Mouse (Mus musculus) stomach, embryonic 14.5 days (tissue): ENCODE measurements around the gene Cpt1b. TPM values are rescaled to one million over a fixed set of nuclear protein-coding genes. Genes with fewer than 3 reads are reported as not detected.
"Not testable (repeated sequence)": the region's sequence is repeated elsewhere in the genome, so short reads cannot be mapped to it uniquely, and the experiment has no call there.

ENCODE experiments used
- ATAC-seq: fragments of 200-750 bp; cut with Nextera tagmentation; 2 replicates; pipeline ENCODE4 v1.8.0; 2017; ENCODE audit warnings: low read depth, moderate TSS enrichment; ENCODE audit not compliant: insufficient number of reproducible peaks, insufficient read depth, low FRiP score
- H3K27ac ChIP-seq: fragments of 300-500 bp; sonication (generic); 2 replicates; pipeline ENCODE4 v1.5.1; 2014; ENCODE audit warnings: mild to moderate bottlenecking, low read length, moderate library complexity, mixed read lengths
- H3K27me3 ChIP-seq: fragments of 300-500 bp; sonication (generic); 2 replicates; pipeline ENCODE4 v1.6.1; 2014; ENCODE audit warnings: low read length, control low read depth, mixed read lengths; ENCODE audit not compliant: control insufficient read depth, insufficient read depth
- H3K36me3 ChIP-seq: fragments of 300-500 bp; sonication (generic); 2 replicates; pipeline ENCODE4 v1.6.1; 2014; ENCODE audit warnings: mild to moderate bottlenecking, control low read depth, low read length, moderate library complexity, mixed read lengths; ENCODE audit not compliant: control insufficient read depth, insufficient read depth
- H3K4me1 ChIP-seq: fragments of 300-500 bp; sonication (generic); 2 replicates; pipeline ENCODE4 v1.6.1; 2014; ENCODE audit warnings: low read length, control low read depth, mixed read lengths; ENCODE audit not compliant: control insufficient read depth, insufficient read depth
- H3K4me2 ChIP-seq: fragments of 300-500 bp; sonication (generic); replicated peaks from 2 replicates; pipeline ENCODE4 v1.6.1; 2014; ENCODE audit warnings: low read depth, low read length, control low read depth
- H3K4me3 ChIP-seq: fragments of 300-500 bp; sonication (generic); 2 replicates; pipeline ENCODE4 v1.5.1; 2014; ENCODE audit warnings: low read depth, low read length, control low read depth
- H3K9ac ChIP-seq: fragments of 300-500 bp; sonication (generic); replicated peaks from 2 replicates; pipeline ENCODE4 v1.6.1; 2014; ENCODE audit warnings: low read depth, mild to moderate bottlenecking, control low read depth, low read length, moderate library complexity, mixed read lengths
- H3K9me3 ChIP-seq: fragments of 300-500 bp; sonication (generic); 2 replicates; pipeline ENCODE4 v1.6.1; 2016; ENCODE audit warnings: low read depth, low read length, control low read depth; ENCODE audit not compliant: control insufficient read depth
- WGBS: fragments of 180-500 bp; shearing (Covaris S2); extraction: QIAGEN DNeasy Blood & Tissue Kit; methylation state at CpG from one replicate; pipeline ENCODE4 v1.1.7; 2014; 5-methylcytosine and 5-hydroxymethylcytosine counted together
- polyA plus RNA-seq: library from polyadenylated mRNA; unstranded; fragments of >200 nt; fragmentation: Nextera tagmentation; extraction: Ambion mirVana; gene quantifications from 2 replicates; pipeline ENCODE4 v1.2.1, GENCODE M21; 2014

The Cpt1b gene
- polyA plus RNA-seq, 1 experiment from 2014 or later: 0.46 TPM

DNA sequence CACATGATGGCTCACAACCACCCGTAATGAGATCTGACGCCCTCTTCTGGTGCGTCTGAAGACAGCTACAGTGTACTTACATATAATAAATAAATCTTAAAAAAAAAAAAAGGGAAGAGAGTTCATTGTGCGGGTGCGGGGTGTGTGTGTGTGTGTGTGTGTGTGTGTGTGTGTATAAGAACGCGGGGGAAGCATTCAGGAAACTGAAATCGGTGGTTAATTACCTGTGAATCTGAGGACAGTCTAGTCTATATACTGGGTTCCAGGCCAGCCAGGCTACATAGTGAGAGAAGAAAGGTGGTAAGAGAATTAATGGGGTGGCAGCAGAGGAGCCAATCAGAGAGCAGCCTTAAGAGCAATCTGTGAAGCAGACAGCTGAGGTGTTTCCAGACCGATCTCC, 5.1 kb upstream of the Cpt1b start:
- H3K27me3 ChIP-seq, H3K27ac ChIP-seq, H3K9me3 ChIP-seq, H3K4me3 ChIP-seq, H3K4me2 ChIP-seq, H3K4me1 ChIP-seq, ATAC-seq, H3K9ac ChIP-seq: not testable (repeated sequence)
- H3K36me3 ChIP-seq: peaks cover 15% of the 10 kb centered on the region
- 87% methylated on average over 7 of the region's 9 CpGs for WGBS

GRCm38 (mm10) chr15:89430341-89430740, 4.7 kb upstream of the Cpt1b start:
- no peaks in the 10 kb centered on the region for H3K9me3 ChIP-seq
- peak overlapping the region; percentile 97 for H3K27ac ChIP-seq
- peak overlapping the region; percentile 78 for H3K4me3 ChIP-seq
- no peaks in the 10 kb centered on the region for H3K27me3 ChIP-seq
- ATAC-seq: no peak
- no peaks in the 10 kb centered on the region for H3K4me1 ChIP-seq
- peak overlapping the region; percentile 52 for H3K9ac ChIP-seq
- WGBS: 49% methylated on average over 6 of the region's 6 CpGs
- H3K4me2 ChIP-seq: peak overlapping the region; percentile 85
- peaks cover 15% of the 10 kb centered on the region for H3K36me3 ChIP-seq

DNA sequence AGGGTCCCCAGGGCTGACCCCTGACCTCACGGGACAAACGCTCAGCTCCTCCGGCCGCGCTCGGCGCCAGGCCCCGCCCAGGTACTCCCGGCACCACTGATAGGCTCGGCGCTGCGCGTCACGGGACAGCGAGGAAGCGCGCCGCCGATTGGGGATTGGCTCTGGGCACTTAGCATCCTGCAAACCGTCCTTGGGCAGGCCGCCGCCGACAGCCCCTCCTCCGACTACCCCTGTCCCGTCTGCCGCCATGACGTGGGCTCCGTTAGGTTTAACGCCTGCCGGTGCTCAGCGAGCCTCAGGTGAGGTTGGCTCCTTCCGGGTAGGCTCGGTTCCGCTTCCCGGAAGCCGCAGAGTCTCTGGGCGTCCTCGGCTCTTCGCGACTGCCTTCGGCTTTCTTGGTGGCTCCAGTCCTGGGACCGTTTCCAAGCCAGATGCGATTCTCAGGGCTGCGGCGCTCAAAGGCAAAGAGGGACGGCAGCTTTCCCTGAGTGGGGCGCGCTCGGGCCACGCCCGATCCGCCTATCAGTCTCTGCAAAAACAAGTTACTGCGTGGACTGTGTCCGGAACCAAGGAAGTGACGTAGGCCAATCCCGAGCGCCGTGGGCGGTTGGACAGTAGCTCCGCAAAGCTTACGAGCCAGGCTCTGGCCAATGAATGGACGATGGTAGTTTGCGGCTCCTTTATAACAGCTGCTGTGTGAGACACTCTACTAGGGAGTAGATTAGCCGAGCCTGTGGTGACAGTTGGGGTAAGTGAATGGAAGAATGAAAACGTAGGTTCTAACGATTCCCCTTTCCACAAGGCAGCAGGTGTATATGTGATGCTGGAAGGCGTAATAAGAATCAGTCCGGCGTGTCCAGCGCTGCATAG, 3.9 kb upstream of the Cpt1b start, which contains the start of the genes C730034F03Rik, Gm44502 and Chkb:
Gene C730034F03Rik (plus strand): TSS at position 238 of the 870 bp plus-strand sequence.
Gene Gm44502 (minus strand): TSS at position 345 of the 870 bp plus-strand sequence.
Gene Chkb (minus strand): TSS at position 557 of the 870 bp plus-strand sequence.
- Histone ChIP-seq H3K27me3 (no peaks in the 10 kb centered on the region), H3K36me3 (peaks cover 15% of the 10 kb centered on the region), H3K4me1 (no peaks in the 10 kb centered on the region), H3K27ac (peak within 1 kb of the TSS; percentile 97), H3K4me3 (peak within 1 kb of the TSS; percentile 78), H3K9ac (peak within 1 kb of the TSS; percentile 57), H3K4me2 (peak within 1 kb of the TSS; percentile 85), H3K9me3 (no peaks in the 10 kb centered on the region)
- ATAC-seq: peak; percentile 92
- WGBS: under 1% methylated on average over 68 of the region's 70 CpGs

- 5% methylated on average over 19 of the region's 22 CpGs for WGBS
- ATAC-seq: peak; percentile 56; the same call in 1 of the 2 replicates
- Histone ChIP-seq H3K9me3 (no peaks in the 10 kb centered on the region), H3K9ac (peak overlapping the region; percentile 57), H3K36me3 (peaks cover 15% of the 10 kb centered on the region), H3K4me3 (peak overlapping the region; percentile 78), H3K4me1 (no peaks in the 10 kb centered on the region), H3K27me3 (no peaks in the 10 kb centered on the region), H3K27ac (peak overlapping the region; percentile 52; the same call in 1 of the 2 replicates), H3K4me2 (peak overlapping the region; percentile 85)
Measured at GRCm38 (mm10) chr15:89428821-89429351, 3.2 kb upstream of the Cpt1b start.

GRCm38 (mm10) chr15:89428136-89428790, 2.6 kb upstream of the Cpt1b start:
- no peaks in the 10 kb centered on the region for H3K27me3 ChIP-seq
- H3K36me3 ChIP-seq: peaks cover 15% of the 10 kb centered on the region
- no peaks in the 10 kb centered on the region for H3K4me1 ChIP-seq
- no peak overlapping the region for H3K9ac ChIP-seq
- H3K4me2 ChIP-seq: peak overlapping the region; percentile 85
- no peak overlapping the region for H3K27ac ChIP-seq
- ATAC-seq: no peak
- no peaks in the 10 kb centered on the region for H3K9me3 ChIP-seq
- 83% methylated on average over 19 of the region's 19 CpGs for WGBS
- H3K4me3 ChIP-seq: peak overlapping the region; percentile 78

- H3K27me3 ChIP-seq: no peaks in the 10 kb centered on the region
- WGBS: 88% methylated on average over 10 of the region's 10 CpGs
- H3K9ac ChIP-seq: no peak overlapping the region
- H3K4me1 ChIP-seq: no peaks in the 10 kb centered on the region
- no peaks in the 10 kb centered on the region for H3K9me3 ChIP-seq
- no peak overlapping the region for H3K4me3 ChIP-seq
- peaks cover 15% of the 10 kb centered on the region for H3K36me3 ChIP-seq
- no peak overlapping the region for H3K4me2 ChIP-seq
- ATAC-seq: no peak
- no peak overlapping the region for H3K27ac ChIP-seq
Measured at GRCm38 (mm10) chr15:89426716-89427115, 1.1 kb upstream of the Cpt1b start.

DNA sequence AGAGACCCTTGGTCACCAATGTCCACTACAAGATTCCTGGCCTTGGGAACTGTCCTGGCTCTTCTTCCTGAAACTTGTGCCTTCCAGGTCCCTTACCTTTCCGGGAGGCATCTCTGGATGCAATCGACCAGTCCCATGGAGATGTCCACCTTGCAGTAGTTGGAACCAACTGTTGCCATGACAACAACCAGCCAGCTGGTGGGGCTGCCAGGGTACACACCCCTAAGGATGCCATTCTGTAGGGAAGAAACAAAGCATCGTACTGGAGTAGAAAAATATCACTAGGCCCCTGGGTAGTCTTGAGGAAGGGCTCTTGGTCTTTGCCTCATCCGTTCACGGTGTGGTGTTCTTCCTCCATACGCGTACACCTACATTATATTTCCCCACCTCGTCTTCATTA, 1.0 kb downstream of the Cpt1b start:
- Histone ChIP-seq H3K9me3 (no peaks in the 10 kb centered on the region), H3K4me2 (no peak overlapping the region), H3K27ac (no peak overlapping the region), H3K4me3 (no peak overlapping the region), H3K27me3 (no peaks in the 10 kb centered on the region), H3K9ac (no peak overlapping the region), H3K4me1 (no peaks in the 10 kb centered on the region), H3K36me3 (peaks cover 15% of the 10 kb centered on the region)
- 84% methylated on average over 8 of the region's 8 CpGs for WGBS
- no peak for ATAC-seq

DNA sequence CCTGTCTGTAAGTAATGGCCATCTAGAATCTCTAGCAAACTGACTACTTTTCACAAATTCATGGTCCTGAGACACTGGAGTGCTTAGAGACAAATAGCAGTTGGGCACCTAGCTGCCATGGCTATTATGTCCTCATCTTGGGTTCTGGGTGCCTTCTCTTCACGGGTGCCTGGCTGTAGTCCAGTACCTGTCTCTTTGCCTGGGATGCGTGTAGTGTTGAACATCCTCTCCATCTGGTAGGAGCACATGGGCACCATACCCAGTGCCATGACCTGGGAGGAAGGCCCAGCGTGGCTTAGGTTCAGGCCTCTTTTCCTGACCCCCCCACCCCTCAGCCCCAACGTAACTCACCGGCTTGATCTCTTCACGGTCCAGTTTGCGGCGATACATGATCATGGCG, 3.7 kb downstream of the Cpt1b start:
- WGBS: 93% methylated on average over 9 of the region's 9 CpGs
- Histone ChIP-seq H3K4me3 (no peak overlapping the region), H3K36me3 (peaks cover 7% of the 10 kb centered on the region), H3K27ac (no peak overlapping the region), H3K9me3 (no peaks in the 10 kb centered on the region), H3K4me1 (no peaks in the 10 kb centered on the region), H3K27me3 (no peaks in the 10 kb centered on the region), H3K9ac (no peak overlapping the region), H3K4me2 (no peak overlapping the region)
- ATAC-seq: no peak
